Mouse (Mus musculus): ENCODE results near the gene Traf2.

GRCm38 (mm10) chr2:25540541-25540948 is 6.2 kb downstream of the Traf2 start:
- TF ChIP-seq CTCF (conservative IDR thresholded peaks at IDR 0.05; ENCODE audit: insufficient read depth, insufficient read length, low read depth, low read length), result no peak
- TF ChIP-seq POLR2A (IDR thresholded peaks at IDR 0.05; ENCODE audit: low read depth, low read length), result no peak

All from kidney, adult 2 months (tissue).